Mouse (Mus musculus) small intestine, adult 2 months (tissue): Measurements from ENCODE around the gene Tmcc3.

Source experiments
- CTCF ChIP-seq: fragments of 200-500 bp; IDR thresholded peaks from 2 replicates; pipeline ENCODE4 v1.5.1; 2012; ENCODE audit warnings: low read depth, mild to moderate bottlenecking, control low read depth, inconsistent platforms, low read length, moderate library complexity, mixed read lengths; ENCODE audit not compliant: insufficient replicate concordance, insufficient read length; ENCODE audit errors: extremely low read depth
- POLR2A ChIP-seq: fragments of 200-500 bp; IDR thresholded peaks from 2 replicates; pipeline ENCODE4 v1.6.1; 2012; ENCODE audit warnings: low read depth, mild to moderate bottlenecking, control low read depth, inconsistent platforms, low read length, moderate library complexity

- TF ChIP-seq CTCF (no peak), POLR2A (no peak)
Measured at GRCm38 (mm10) chr10:94500877-94501273, 189.1 kb downstream of the Tmcc3 start.
